Mouse (Mus musculus) E14TG2a.4 (cell line): ENCODE measurements around the gene Kcnq5.

Source experiments
- CTCF ChIP-seq: conservative IDR thresholded peaks from 2 replicates; pipeline ENCODE4 v1.5.1; 2014; ENCODE audit warnings: low read length
- NANOG ChIP-seq: IDR thresholded peaks from 2 replicates; pipeline ENCODE4 v1.6.1; 2014; ENCODE audit warnings: borderline replicate concordance, low read length, mixed read lengths
- POU5F1 ChIP-seq: IDR thresholded peaks from 2 replicates; pipeline ENCODE4 v1.6.1; 2014; ENCODE audit warnings: low read length, borderline replicate concordance

- no peak for TF ChIP-seq CTCF
- TF ChIP-seq NANOG: no peak
- TF ChIP-seq POU5F1: no peak
Observed at GRCm38 (mm10) chr1:21940831-21941230, 20.9 kb downstream of the Kcnq5 start.
